Mouse (Mus musculus) hindbrain, embryonic 11.5 days (tissue): ENCODE measurements around the gene Dmrt1. TPM values are rescaled to one million over a fixed set of nuclear protein-coding genes. Genes with fewer than 3 reads are reported as not detected.

Experiments used
- ATAC-seq: fragments of 200-750 bp; cut with Nextera tagmentation; 2 replicates; pipeline ENCODE4 v1.8.0; 2017; ENCODE audit warnings: mild to moderate bottlenecking, moderate TSS enrichment, moderate library complexity; ENCODE audit not compliant: low FRiP score
- DNase-seq: peaks from one replicate; pipeline ENCODE4 v3.0.0-alpha.2; 2015; ENCODE audit warnings: low spot score
- H3K27ac ChIP-seq: fragments of 300-500 bp; sonication (generic); 2 replicates; pipeline ENCODE4 v1.5.1; 2014; ENCODE audit warnings: mild to moderate bottlenecking, low read depth, low read length
- H3K27me3 ChIP-seq: fragments of 300-500 bp; sonication (generic); 2 replicates; pipeline ENCODE4 v1.6.1; 2014; ENCODE audit warnings: mild to moderate bottlenecking, low read length, moderate library complexity, mixed read lengths; ENCODE audit not compliant: control insufficient read depth, insufficient read depth
- H3K36me3 ChIP-seq: fragments of 300-500 bp; sonication (generic); 2 replicates; pipeline ENCODE4 v1.6.1; 2014; ENCODE audit warnings: mild to moderate bottlenecking, low read length, moderate library complexity, mixed read lengths; ENCODE audit not compliant: control insufficient read depth, insufficient read depth
- H3K4me1 ChIP-seq: fragments of 300-500 bp; sonication (generic); replicated peaks from 2 replicates; pipeline ENCODE4 v1.6.1; 2014; ENCODE audit warnings: low read length, mixed read lengths; ENCODE audit not compliant: control insufficient read depth, insufficient read depth
- H3K4me2 ChIP-seq: fragments of 300-500 bp; sonication (generic); replicated peaks from 2 replicates; pipeline ENCODE4 v1.6.1; 2014; ENCODE audit warnings: mild to moderate bottlenecking, low read depth, low read length
- H3K4me3 ChIP-seq: fragments of 300-500 bp; sonication (generic); 2 replicates; pipeline ENCODE4 v1.5.1; 2014; ENCODE audit warnings: low read depth, low read length
- H3K9ac ChIP-seq: fragments of 300-500 bp; sonication (generic); 2 replicates; pipeline ENCODE4 v1.6.1; 2014; ENCODE audit warnings: low read depth, low read length
- H3K9me3 ChIP-seq: fragments of 300-500 bp; sonication (generic); 2 replicates; pipeline ENCODE4 v1.6.1; 2016; ENCODE audit warnings: low read length; ENCODE audit not compliant: control insufficient read depth
- WGBS: fragments of 180-500 bp; shearing (Covaris S2); extraction: QIAGEN DNeasy Blood & Tissue Kit; methylation state at CpG from one replicate; pipeline ENCODE4 v1.1.7; 2014; 5-methylcytosine and 5-hydroxymethylcytosine counted together
- polyA plus RNA-seq: library from polyadenylated mRNA; unstranded; fragments of >200 nt; fragmentation: Nextera tagmentation; extraction: Ambion mirVana; gene quantifications from 2 replicates; pipeline ENCODE4 v1.2.1, GENCODE M21; 2014

Dmrt1 gene
- polyA plus RNA-seq, 1 experiment from 2014 or later: 0.15 TPM

DNA sequence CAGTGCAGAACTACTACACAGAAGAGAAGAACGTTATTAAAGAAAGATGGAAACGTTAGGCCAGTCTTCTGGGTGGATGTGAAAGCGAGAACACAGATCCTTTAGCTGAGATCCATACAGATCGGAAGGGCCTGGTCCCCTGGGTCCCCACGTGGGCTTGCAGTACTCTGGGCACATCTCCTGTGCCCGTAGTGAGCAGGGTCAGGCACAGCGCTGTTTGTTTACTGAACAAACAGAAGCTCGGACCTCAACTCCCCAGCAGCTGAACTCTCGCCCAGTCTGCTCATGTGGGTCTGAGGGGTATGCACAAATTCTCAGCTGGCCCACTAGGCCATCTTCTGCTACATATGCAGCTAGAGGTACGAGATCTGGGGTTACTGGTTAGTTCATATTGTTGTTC is 145.1 kb downstream of the Dmrt1 start:
- Histone ChIP-seq H3K4me2 (no peak overlapping the region), H3K27me3 (no peaks in the 10 kb centered on the region), H3K27ac (no peak overlapping the region), H3K4me1 (no peaks in the 10 kb centered on the region), H3K4me3 (no peak overlapping the region), H3K36me3 (no peaks in the 10 kb centered on the region), H3K9ac (no peak overlapping the region), H3K9me3 (no peaks in the 10 kb centered on the region)
- WGBS: 64% methylated on average over 10 of the region's 10 CpGs
- ATAC-seq (no peak), DNase-seq (no peak)

DNA sequence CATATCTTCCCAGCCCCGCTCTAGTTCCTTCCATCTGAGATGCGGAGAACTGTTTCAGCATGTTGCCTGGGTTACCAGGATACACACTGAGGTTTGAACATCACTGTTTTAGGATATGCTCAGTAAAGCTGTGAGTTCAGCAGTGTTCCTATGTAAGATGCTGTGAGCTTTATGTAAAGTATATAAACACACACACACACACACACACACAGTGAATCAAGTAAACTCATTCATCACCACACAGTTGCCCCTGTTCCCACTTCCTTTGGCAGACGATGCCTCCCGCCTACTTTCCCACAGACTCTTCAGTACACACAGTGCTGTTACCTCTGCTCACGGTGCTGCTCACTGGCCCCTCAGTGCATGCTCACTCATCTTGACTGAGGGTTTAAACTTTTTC is 147.1 kb downstream of the Dmrt1 start:
- Histone ChIP-seq H3K4me3 (no peak overlapping the region), H3K9me3 (no peaks in the 10 kb centered on the region), H3K36me3 (no peaks in the 10 kb centered on the region), H3K27ac (no peak overlapping the region), H3K4me1 (no peaks in the 10 kb centered on the region), H3K9ac (no peak overlapping the region), H3K27me3 (no peaks in the 10 kb centered on the region), H3K4me2 (no peak overlapping the region)
- DNase-seq (no peak), ATAC-seq (no peak)
- 74% methylated on average over 5 of the region's 5 CpGs for WGBS

Other genes starting within 250 kb of the Dmrt1 start
- 0.67 and 1.2 TPM in 2 replicates for gene Dmrt3, start 104.7 kb downstream of the Dmrt1 start, polyA plus RNA-seq
- 3.0 and 3.4 TPM in 2 replicates for gene Dmrt2, start 166.8 kb downstream of the Dmrt1 start, polyA plus RNA-seq